Mouse (Mus musculus): ENCODE data around the gene Nsd1. TPM values are rescaled to one million over a fixed set of nuclear protein-coding genes. Genes with fewer than 3 reads are reported as not detected.

The Nsd1 gene
- polyA plus RNA-seq, 1 experiment from 2014 or later, result 73.9 TPM

GRCm38 (mm10) chr13:55312028-55312630 lies 102.5 kb downstream of the Nsd1 start:
- WGBS, result 94% methylated on average over 8 of the region's 8 CpGs
- H3K36me3 ChIP-seq, result peaks cover 100% of the 10 kb centered on the region
- H3K4me3 ChIP-seq, result no peak overlapping the region

GRCm38 (mm10) chr13:55313051-55313450 lies 103.5 kb downstream of the Nsd1 start:
- Histone ChIP-seq H3K4me1 (replicated peaks) (no peaks in the 10 kb centered on the region), H3K27ac (no peak overlapping the region), H3K4me3 (no peak overlapping the region), H3K36me3 (peaks cover 100% of the 10 kb centered on the region), H3K27me3 (ENCODE audit: insufficient read depth, poor library complexity, severe bottlenecking) (no peaks in the 10 kb centered on the region), H3K9me3 (no peaks in the 10 kb centered on the region)
- WGBS, result 89% methylated on average over 9 of the region's 9 CpGs
- no peak for DNase-seq (ENCODE audit: low spot score)

More at GRCm38 (mm10) chr13:55312028-55312630, 102.5 kb downstream of the Nsd1 start:
- no peaks in the 10 kb centered on the region for H3K27me3 ChIP-seq (ENCODE audit: insufficient read depth, poor library complexity, severe bottlenecking)
- H3K9me3 ChIP-seq, result no peaks in the 10 kb centered on the region
- no peak overlapping the region for H3K27ac ChIP-seq
- no peak for DNase-seq (ENCODE audit: low spot score)
- no peaks in the 10 kb centered on the region for H3K4me1 ChIP-seq (replicated peaks)

GRCm38 (mm10) chr13:55314891-55315412 lies 105.4 kb downstream of the Nsd1 start:
- Histone ChIP-seq H3K4me1 (replicated peaks) (peaks cover 3% of the 10 kb centered on the region; the same call in 1 of the 2 replicates), H3K36me3 (peaks cover 100% of the 10 kb centered on the region), H3K27me3 (ENCODE audit: insufficient read depth, poor library complexity, severe bottlenecking) (no peaks in the 10 kb centered on the region), H3K9me3 (no peaks in the 10 kb centered on the region), H3K4me3 (no peak overlapping the region), H3K27ac (no peak overlapping the region)
- DNase-seq (ENCODE audit: low spot score), result no peak
- 86% methylated on average over 2 of the region's 2 CpGs for WGBS

- DNase-seq (ENCODE audit: low spot score), result no peak
- Histone ChIP-seq H3K4me3 (no peak overlapping the region), H3K4me1 (replicated peaks) (peaks cover 30% of the 10 kb centered on the region), H3K36me3 (peaks cover 80% of the 10 kb centered on the region), H3K9me3 (no peaks in the 10 kb centered on the region), H3K27me3 (ENCODE audit: insufficient read depth, poor library complexity, severe bottlenecking) (no peaks in the 10 kb centered on the region), H3K27ac (no peak overlapping the region)
- WGBS, result 88% methylated on average over 3 of the region's 3 CpGs
Observed at GRCm38 (mm10) chr13:55318351-55318750, 108.8 kb downstream of the Nsd1 start.

GRCm38 (mm10) chr13:55319931-55320533 lies 110.5 kb downstream of the Nsd1 start, which contains the start of gene Prelid1:
Gene Prelid1, plus strand, starts transcription at chr13:55320500.
- Histone ChIP-seq H3K27ac (peak within 1 kb of the TSS; percentile 95), H3K36me3 (peaks cover 80% of the 10 kb centered on the region), H3K4me1 (replicated peaks) (peaks cover 38% of the 10 kb centered on the region), H3K9me3 (no peaks in the 10 kb centered on the region), H3K4me3 (peak within 1 kb of the TSS; percentile 87), H3K27me3 (ENCODE audit: insufficient read depth, poor library complexity, severe bottlenecking) (no peaks in the 10 kb centered on the region)
- DNase-seq (ENCODE audit: low spot score), result no peak
- 92% methylated on average over 4 of the region's 4 CpGs for WGBS

- DNase-seq (ENCODE audit: low spot score), result peak; percentile 89
- no peaks in the 10 kb centered on the region for H3K9me3 ChIP-seq
- peak within 1 kb of the TSS; percentile 95 for H3K27ac ChIP-seq
- under 1% methylated on average over 73 of the region's 73 CpGs for WGBS
- peaks cover 38% of the 10 kb centered on the region for H3K4me1 ChIP-seq (replicated peaks)
- H3K4me3 ChIP-seq, result peak within 1 kb of the TSS; percentile 87
- peaks cover 80% of the 10 kb centered on the region for H3K36me3 ChIP-seq
- no peaks in the 10 kb centered on the region for H3K27me3 ChIP-seq (ENCODE audit: insufficient read depth, poor library complexity, severe bottlenecking)
Observed at GRCm38 (mm10) chr13:55321434-55322129, 112.0 kb downstream of the Nsd1 start, which contains the start of gene Rab24. Gene Rab24, minus strand, starts transcription at chr13:55321946.

GRCm38 (mm10) chr13:55322130-55322825 lies 112.7 kb downstream of the Nsd1 start:
- peak overlapping the region; percentile 95 for H3K27ac ChIP-seq
- H3K4me3 ChIP-seq, result peak overlapping the region; percentile 87
- 2% methylated on average over 31 of the region's 31 CpGs for WGBS
- peak; percentile 35 for DNase-seq (ENCODE audit: low spot score)
- H3K36me3 ChIP-seq, result peaks cover 79% of the 10 kb centered on the region
- H3K4me1 ChIP-seq (replicated peaks), result peaks cover 41% of the 10 kb centered on the region
- no peaks in the 10 kb centered on the region for H3K27me3 ChIP-seq (ENCODE audit: insufficient read depth, poor library complexity, severe bottlenecking)
- no peaks in the 10 kb centered on the region for H3K9me3 ChIP-seq

GRCm38 (mm10) chr13:55325596-55325995 lies 116.0 kb downstream of the Nsd1 start:
- H3K4me3 ChIP-seq, result 0 out of 2 replicates have a peak overlapping the region, but pooled peaks have one; percentile 11
- no peak overlapping the region for H3K27ac ChIP-seq
- DNase-seq (ENCODE audit: low spot score), result no peak
- H3K36me3 ChIP-seq, result peaks cover 47% of the 10 kb centered on the region
- WGBS, result 86% methylated on average over 11 of the region's 11 CpGs
- peaks cover 11% of the 10 kb centered on the region for H3K27me3 ChIP-seq (ENCODE audit: insufficient read depth, poor library complexity, severe bottlenecking)
- peaks cover 62% of the 10 kb centered on the region for H3K4me1 ChIP-seq (replicated peaks)
- no peaks in the 10 kb centered on the region for H3K9me3 ChIP-seq

GRCm38 (mm10) chr13:55327169-55327568 lies 117.6 kb downstream of the Nsd1 start:
- peaks cover 60% of the 10 kb centered on the region for H3K4me1 ChIP-seq (replicated peaks)
- H3K27ac ChIP-seq, result no peak overlapping the region

GRCm38 (mm10) chr13:55327633-55328032 lies 118.1 kb downstream of the Nsd1 start:
- Histone ChIP-seq H3K4me1 (replicated peaks) (peaks cover 58% of the 10 kb centered on the region), H3K27ac (no peak overlapping the region), H3K9me3 (no peaks in the 10 kb centered on the region), H3K4me3 (peak overlapping the region; percentile 69), H3K27me3 (ENCODE audit: insufficient read depth, poor library complexity, severe bottlenecking) (peaks cover 11% of the 10 kb centered on the region), H3K36me3 (peaks cover 45% of the 10 kb centered on the region)
- 49% methylated on average over 8 of the region's 8 CpGs for WGBS
- DNase-seq (ENCODE audit: low spot score), result peak; percentile 84

More at GRCm38 (mm10) chr13:55327169-55327568, 117.6 kb downstream of the Nsd1 start:
- Histone ChIP-seq H3K4me3 (0 out of 2 replicates have a peak overlapping the region, but pooled peaks have one; percentile 69), H3K27me3 (ENCODE audit: insufficient read depth, poor library complexity, severe bottlenecking) (peaks cover 11% of the 10 kb centered on the region), H3K36me3 (peaks cover 45% of the 10 kb centered on the region), H3K9me3 (no peaks in the 10 kb centered on the region)
- WGBS, result 61% methylated on average over 4 of the region's 4 CpGs
- DNase-seq (ENCODE audit: low spot score), result no peak

GRCm38 (mm10) chr13:55328171-55328570 lies 118.6 kb downstream of the Nsd1 start:
- peak overlapping the region; percentile 69 for H3K4me3 ChIP-seq
- peaks cover 41% of the 10 kb centered on the region for H3K36me3 ChIP-seq
- H3K4me1 ChIP-seq (replicated peaks), result peaks cover 53% of the 10 kb centered on the region
- peaks cover 11% of the 10 kb centered on the region for H3K27me3 ChIP-seq (ENCODE audit: insufficient read depth, poor library complexity, severe bottlenecking)
- WGBS, result 79% methylated on average over 6 of the region's 6 CpGs
- 0 out of 2 replicates have a peak overlapping the region, but pooled peaks have one; percentile 13 for H3K27ac ChIP-seq
- no peak for DNase-seq (ENCODE audit: low spot score)
- no peaks in the 10 kb centered on the region for H3K9me3 ChIP-seq

GRCm38 (mm10) chr13:55328641-55329040 lies 119.1 kb downstream of the Nsd1 start:
- peaks cover 48% of the 10 kb centered on the region for H3K4me1 ChIP-seq (replicated peaks)

More at GRCm38 (mm10) chr13:55328641-55329040, 119.1 kb downstream of the Nsd1 start:
- Histone ChIP-seq H3K27ac (peak overlapping the region; percentile 96; the same call in 1 of the 2 replicates), H3K4me3 (peak overlapping the region; percentile 69), H3K36me3 (peaks cover 36% of the 10 kb centered on the region), H3K9me3 (no peaks in the 10 kb centered on the region), H3K27me3 (ENCODE audit: insufficient read depth, poor library complexity, severe bottlenecking) (peaks cover 11% of the 10 kb centered on the region)
- no peak for DNase-seq (ENCODE audit: low spot score)
- 84% methylated on average over 4 of the region's 4 CpGs for WGBS

Measured in hindbrain, embryonic 10.5 days (tissue).